Comparison of ENCODE assay signal across 25 mouse cellular contexts in genomic region chr9:78925977-78926593, GRCm38 (mm10).
"Had no signal": no experiment of that assay in that cellular context is flagged by ENCODE, and none has a peak within 500 bp of the region (broad histone marks: within the 10 kb centered on the region; RNA-seq: fewer than 3 reads in every experiment).

No protein-coding gene starts in this region.

- DNase-seq: gastrocnemius, adult 2 months; gastrocnemius, postnatal 10 days; gastrocnemius, postnatal 25 days; heart, adult 18-20 months; heart, postnatal 10 days; heart, postnatal 4 days; kidney, adult 18-20 months; kidney, adult 8-10 months; kidney, postnatal 10 days; kidney, postnatal 25 days; kidney, postnatal 4 days; liver; liver, embryonic 13.5 days had no signal

- ATAC-seq: hindbrain, embryonic 16.5 days; inflammation-experienced regulatory T-cells, adult 6 months; intestine, embryonic 15.5 days; intestine, postnatal 0 days had no signal

- H3K9me3 ChIP-seq: heart, embryonic 10.5 days; heart, embryonic 12.5 days; hindbrain, embryonic 10.5 days; hindbrain, embryonic 12.5 days; intestine, embryonic 15.5 days; liver, embryonic 13.5 days had no signal

- H3K27me3 ChIP-seq: heart, embryonic 12.5 days; hindbrain, embryonic 12.5 days; intestine, embryonic 15.5 days; liver, embryonic 13.5 days had no signal

- H3K4me2 ChIP-seq: heart, embryonic 12.5 days; hindbrain, embryonic 12.5 days; hindbrain, embryonic 14.5 days; intestine, embryonic 15.5 days; liver, embryonic 11.5 days; liver, embryonic 13.5 days had no signal

- H3K27ac ChIP-seq: gastrocnemius, adult 2 months; heart, embryonic 10.5 days; hindbrain, embryonic 10.5 days; hindbrain, embryonic 12.5 days; hindbrain, embryonic 14.5 days; intestine, embryonic 15.5 days; layer of hippocampus, adult 2 months; left cerebral cortex, adult 2 months; liver, embryonic 13.5 days had no signal

- H3K9ac ChIP-seq: heart, embryonic 12.5 days; hindbrain, embryonic 12.5 days; hindbrain, embryonic 14.5 days; intestine, embryonic 15.5 days; liver, embryonic 13.5 days had no signal

- H3K36me3 ChIP-seq: heart, embryonic 10.5 days; heart, embryonic 12.5 days; hindbrain, embryonic 10.5 days; hindbrain, embryonic 12.5 days; intestine, embryonic 15.5 days; liver, embryonic 13.5 days had no signal

- H3K4me1 ChIP-seq: intestine, embryonic 15.5 days; liver, embryonic 13.5 days had no signal

- H3K4me3 ChIP-seq: gastrocnemius, adult 2 months; heart, embryonic 10.5 days; heart, embryonic 12.5 days; hindbrain, embryonic 10.5 days; hindbrain, embryonic 12.5 days; intestine, embryonic 15.5 days; layer of hippocampus, adult 2 months; left cerebral cortex, adult 2 months; liver, embryonic 13.5 days had no signal
